Mouse (Mus musculus): ENCODE measurements around the gene Nfya. TPM values are rescaled to one million over a fixed set of nuclear protein-coding genes. Genes with fewer than 3 reads are reported as not detected.

Nfya gene
- polyA plus RNA-seq, 1 experiment from 2014 or later, result 8.9 TPM

GRCm38 (mm10) chr17:48340267-48340666, 69.4 kb downstream of the Nfya start:
- Histone ChIP-seq H3K9ac (no peak overlapping the region), H3K27ac (no peak overlapping the region), H3K4me3 (no peak overlapping the region), H3K4me1 (replicated peaks) (no peaks in the 10 kb centered on the region), H3K36me3 (no peaks in the 10 kb centered on the region), H3K27me3 (no peaks in the 10 kb centered on the region), H3K4me2 (no peak overlapping the region), H3K9me3 (replicated peaks) (no peaks in the 10 kb centered on the region)
- no peak for ATAC-seq (replicated peaks; ENCODE audit: insufficient number of reproducible peaks, insufficient read depth, low FRiP score, low read depth)
- 75% methylated on average over 1 of the region's 1 CpGs for WGBS

Other genes starting within 250 kb of the Nfya start
- 0.08 TPM in 1 of 2 replicates, not detected in the other for gene A530064D06Rik, start 242.6 kb downstream of the Nfya start, polyA plus RNA-seq (2015; fragmentation: Nextera tagmentation; extraction: Ambion mirVana)
- gene Trem1, start 177.1 kb downstream of the Nfya start, polyA plus RNA-seq (2015; fragmentation: Nextera tagmentation; extraction: Ambion mirVana), result 0.04 and 0.08 TPM in 2 replicates
- 0.13 and 0.23 TPM in 2 replicates for gene Trem3, start 162.1 kb downstream of the Nfya start, polyA plus RNA-seq (2015; fragmentation: Nextera tagmentation; extraction: Ambion mirVana)
- 0.23 and 0.42 TPM in 2 replicates for gene Treml4, start 145.6 kb downstream of the Nfya start, polyA plus RNA-seq (2015; fragmentation: Nextera tagmentation; extraction: Ambion mirVana)
- 0.23 and 1.2 TPM in 2 replicates for gene Treml2, start 110.4 kb downstream of the Nfya start, polyA plus RNA-seq (2015; fragmentation: Nextera tagmentation; extraction: Ambion mirVana)
- gene B430306N03Rik, start 93.8 kb downstream of the Nfya start, polyA plus RNA-seq (2015; fragmentation: Nextera tagmentation; extraction: Ambion mirVana), result 0.16 and 0.48 TPM in 2 replicates
- gene Trem2, start 63.5 kb downstream of the Nfya start, polyA plus RNA-seq (2015; fragmentation: Nextera tagmentation; extraction: Ambion mirVana), result 2.7 and 5.7 TPM in 2 replicates
- 2.5 and 2.6 TPM in 2 replicates for gene Treml1, start 50.0 kb downstream of the Nfya start, polyA plus RNA-seq (2015; fragmentation: Nextera tagmentation; extraction: Ambion mirVana)
- gene Oard1, start 108 bp upstream of the Nfya start, polyA plus RNA-seq (2015; fragmentation: Nextera tagmentation; extraction: Ambion mirVana), result 33.5 and 40.2 TPM in 2 replicates
- gene Apobec2, start 23.0 kb upstream of the Nfya start, polyA plus RNA-seq (2015; fragmentation: Nextera tagmentation; extraction: Ambion mirVana), result 177 and 212 TPM in 2 replicates
- gene Tspo2, start 41.6 kb upstream of the Nfya start, polyA plus RNA-seq (2015; fragmentation: Nextera tagmentation; extraction: Ambion mirVana), result 7.7 and 8.3 TPM in 2 replicates
- gene Unc5cl, start 45.0 kb upstream of the Nfya start, polyA plus RNA-seq (2015; fragmentation: Nextera tagmentation; extraction: Ambion mirVana), result 0.33 and 0.84 TPM in 2 replicates